Mouse (Mus musculus) brain, embryonic 14.5 days (tissue): ENCODE results near the gene Bcor. TPM values are rescaled to one million over a fixed set of nuclear protein-coding genes. Genes with fewer than 3 reads are reported as not detected.

Experiments
- DNase-seq: peaks from one replicate; pipeline ENCODE4 v3.0.0-alpha.2; 2011; ENCODE audit warnings: low read depth
- CTCF ChIP-seq: fragments of 200-500 bp; IDR thresholded peaks from 2 replicates; pipeline ENCODE4 v1.5.1; 2012; ENCODE audit warnings: inconsistent platforms, mild to moderate bottlenecking, moderate library complexity, borderline replicate concordance; ENCODE audit not compliant: insufficient read depth, insufficient read length; ENCODE audit errors: extremely low read depth
- POLR2A ChIP-seq: fragments of 200-500 bp; IDR thresholded peaks from 2 replicates; pipeline ENCODE4 v1.6.1; 2012; ENCODE audit warnings: mild to moderate bottlenecking, inconsistent platforms, borderline replicate concordance; ENCODE audit not compliant: poor library complexity, insufficient read depth, insufficient read length, severe bottlenecking; ENCODE audit errors: extremely low read depth
- polyA plus RNA-seq: library from polyadenylated mRNA; depleted of rRNA; stranded (reverse); fragments of >200 nt; gene quantifications from 2 replicates; pipeline ENCODE4 v1.2.3, GENCODE M21; 2012

Gene Bcor
- polyA plus RNA-seq, 1 experiment, result 29.3 TPM

DNA sequence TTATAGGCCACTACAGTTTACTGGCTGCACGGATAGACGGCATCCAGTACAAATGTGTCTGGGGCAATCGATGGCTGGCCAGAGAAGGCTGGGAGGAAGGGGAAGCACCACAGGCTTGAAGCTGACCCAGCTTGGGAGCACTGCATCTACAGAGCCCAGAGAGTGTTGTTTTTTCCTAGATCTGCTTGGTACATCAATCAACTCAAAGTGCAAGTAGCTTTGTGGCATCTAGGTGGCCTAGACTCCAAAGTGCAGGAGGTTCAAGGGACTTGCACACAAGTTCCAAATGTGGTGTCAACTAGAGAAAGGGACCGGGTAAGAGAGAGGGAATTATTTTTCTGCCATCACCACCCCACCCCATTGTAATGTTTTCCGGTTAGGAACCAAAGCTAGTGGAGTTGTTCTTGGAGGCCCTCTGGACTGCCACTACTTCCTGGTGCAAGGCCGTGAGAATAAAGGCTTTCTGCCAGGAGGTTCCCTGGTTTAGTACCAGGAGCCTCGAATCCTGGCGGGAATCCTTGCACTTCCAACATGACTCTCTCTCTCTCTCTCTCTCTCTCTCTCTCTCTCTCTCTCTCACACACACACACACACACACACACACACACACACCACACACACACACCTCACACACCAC, 27.5 kb downstream of the Bcor start:
- TF ChIP-seq POLR2A, result no peak
- TF ChIP-seq CTCF, result no peak
- DNase-seq, result no peak

GRCm38 (mm10) chrX:12129828-12130809, 30.0 kb downstream of the Bcor start:
- DNase-seq, result no peak
- TF ChIP-seq POLR2A (no peak), CTCF (no peak)

DNA sequence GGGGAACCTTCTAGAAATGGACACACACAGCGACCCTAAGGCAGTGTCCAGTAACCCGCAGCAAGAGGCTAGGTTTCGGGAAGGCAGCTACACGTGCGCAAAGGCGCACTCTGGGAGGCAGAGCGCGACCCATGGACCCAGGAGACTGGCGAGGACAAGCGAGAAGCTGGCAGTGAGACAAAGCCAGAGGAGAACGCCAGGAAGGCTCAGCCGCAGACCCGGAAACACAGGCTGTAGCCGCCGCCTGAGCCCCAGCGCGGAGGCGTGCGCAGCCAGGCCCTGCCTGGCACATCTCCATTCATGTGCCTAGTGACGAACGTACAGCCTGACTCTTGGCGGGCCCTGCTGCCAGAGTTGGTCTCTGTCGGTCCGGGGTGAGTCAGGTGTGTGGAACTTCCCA, 30.9 kb downstream of the Bcor start:
- DNase-seq, result peak; percentile 78
- TF ChIP-seq CTCF (no peak), POLR2A (no peak)

GRCm38 (mm10) chrX:12128165-12129083, 31.7 kb downstream of the Bcor start:
- peak; percentile 90 for DNase-seq
- TF ChIP-seq POLR2A (peak; percentile 56; the same call in 1 of the 2 replicates), CTCF (no peak)

- DNase-seq, result no peak
- no peak for TF ChIP-seq CTCF
- TF ChIP-seq POLR2A, result no peak
Observed at GRCm38 (mm10) chrX:12127799-12128164, 32.4 kb downstream of the Bcor start.

GRCm38 (mm10) chrX:12127106-12127670, 33.0 kb downstream of the Bcor start:
- TF ChIP-seq CTCF (no peak), POLR2A (0 out of 2 replicates have a peak, but pooled peaks have one; percentile 3)
- DNase-seq, result no peak

DNA sequence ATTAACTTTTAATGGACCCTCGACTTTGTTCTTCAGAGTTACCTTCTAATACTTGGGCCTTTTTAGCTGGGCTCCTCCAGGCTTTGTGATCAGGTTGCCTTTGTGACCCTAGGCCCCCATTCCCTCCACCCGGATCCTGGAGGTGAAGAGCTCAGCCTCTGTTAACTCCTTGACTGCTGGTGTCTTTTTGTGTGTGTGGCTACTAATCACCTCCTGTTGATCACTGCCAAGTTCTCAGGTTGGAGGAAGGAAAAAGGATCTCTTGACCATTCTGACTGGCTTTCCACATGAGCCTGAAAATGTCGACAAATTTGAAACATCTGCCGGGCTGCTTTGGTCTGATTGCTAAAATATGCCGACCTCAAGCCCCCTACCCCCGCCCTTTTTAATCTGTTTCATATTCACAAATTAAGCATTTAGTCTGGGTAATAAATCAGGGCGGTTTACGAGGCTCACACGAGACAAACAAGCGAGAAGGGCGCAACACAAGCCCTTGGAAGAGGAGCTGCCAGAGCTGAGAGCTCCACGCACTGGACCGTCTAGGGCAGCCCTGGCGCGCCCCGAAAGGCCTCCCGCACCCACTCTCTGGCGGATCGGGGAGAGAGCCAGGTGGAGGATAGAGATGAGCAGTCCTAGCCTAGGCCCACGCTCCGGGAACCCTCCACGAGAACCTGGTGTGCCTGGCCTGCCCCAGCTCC, 33.6 kb downstream of the Bcor start:
- TF ChIP-seq POLR2A (no peak), CTCF (no peak)
- DNase-seq, result no peak

GRCm38 (mm10) chrX:12124571-12124970, 35.6 kb downstream of the Bcor start:
- TF ChIP-seq CTCF (no peak), POLR2A (no peak)
- DNase-seq, result no peak

- DNase-seq, result no peak
- TF ChIP-seq POLR2A (no peak), CTCF (no peak)
Observed at GRCm38 (mm10) chrX:12123687-12124087, 36.5 kb downstream of the Bcor start.
